Mouse (Mus musculus) adrenal gland, postnatal 4 days (tissue): ENCODE results near the gene Nrap. TPM values are rescaled to one million over a fixed set of nuclear protein-coding genes. Genes with fewer than 3 reads are reported as not detected.

Source experiments
- total RNA-seq, 2 experiments: library from RNA; stranded (reverse); gene quantifications; 2 replicates each; pipeline ENCODE4 v1.2.3; 2021

The Nrap gene
- total RNA-seq, 2 experiments from 2014 or later: 3.7 to 12.2 TPM

Other genes starting within 250 kb of the Nrap start
- 1 to 10 TPM; 5.4 to 9.1 TPM for gene Habp2, start 102.9 kb downstream of the Nrap start, total RNA-seq
- 10 to 100 TPM; 22.9 to 25.0 TPM for gene Casp7, start 7.1 kb upstream of the Nrap start, total RNA-seq
- gene Plekhs1, start 71.6 kb upstream of the Nrap start, total RNA-seq: 1 to 10 TPM in 1 of 2 experiments, under 1 TPM in 1; 0.70 to 1.5 TPM
- 10 to 100 TPM; 17.2 to 19.0 TPM for gene Dclre1a, start 158.2 kb upstream of the Nrap start, total RNA-seq
- 10 to 100 TPM; 24.0 to 25.5 TPM for gene Nhlrc2, start 158.2 kb upstream of the Nrap start, total RNA-seq